Mouse (Mus musculus): ENCODE measurements at regions not wholly inside any gene's neighbourhood (a gene's known extent, or its start where the extent isn't known, plus 50 kb on each side); places are given as distances from the start of the nearest gene placed in this dataset.
"Not testable (repeated sequence)": the region's sequence is repeated elsewhere in the genome, so short reads cannot be mapped to it uniquely, and the experiment has no call there.

DNA sequence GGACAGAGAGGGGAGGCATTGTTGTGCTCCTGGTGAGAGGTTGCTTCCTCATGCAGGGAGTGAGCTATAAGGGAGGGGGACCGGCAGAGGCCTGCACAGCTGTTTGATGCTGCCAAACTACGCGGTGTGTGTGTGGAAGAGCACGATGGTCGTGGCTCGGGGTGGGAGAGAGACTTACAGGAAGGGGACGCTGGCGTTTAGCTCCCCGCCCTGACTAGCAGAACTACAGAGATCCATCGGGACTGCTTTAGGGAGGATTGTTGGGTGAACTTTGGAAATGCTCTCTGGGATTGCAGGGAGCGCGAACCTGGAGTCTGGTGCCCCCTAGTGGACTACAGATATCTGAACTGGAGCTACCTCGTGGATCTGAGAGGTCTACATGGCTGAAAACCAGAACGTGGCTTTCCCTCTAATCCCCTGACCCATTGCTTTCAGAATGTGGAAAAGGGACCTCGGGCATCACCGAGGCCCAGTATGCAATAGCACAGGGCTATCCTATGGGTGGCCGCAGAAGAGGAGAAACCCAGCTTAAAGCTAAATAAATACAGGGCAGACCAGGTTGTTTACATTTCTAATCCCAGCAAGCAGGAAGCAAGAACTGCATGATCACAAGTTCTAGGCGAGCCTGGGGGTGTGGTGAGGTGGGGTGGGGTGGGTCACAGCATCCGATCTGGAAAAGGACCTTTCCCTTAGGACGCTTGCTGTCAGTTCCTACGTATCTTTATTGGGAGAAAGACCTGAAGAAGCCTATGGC is 57.2 kb upstream of the AU015836 start:
- H3K9me3 ChIP-seq (replicated peaks), result no peaks in the 10 kb centered on the region
- peak; percentile 15; the same call in 1 of the 2 replicates for ATAC-seq (ENCODE audit: extremely low read depth, insufficient number of reproducible peaks, low FRiP score, poor library complexity, severe bottlenecking)
- H3K27me3 ChIP-seq (ENCODE audit: insufficient read depth, low read length), result no peaks in the 10 kb centered on the region
- H3K4me1 ChIP-seq (ENCODE audit: insufficient read depth, low read depth, low read length), result peaks cover 28% of the 10 kb centered on the region
- H3K4me3 ChIP-seq (ENCODE audit: low read depth, low read length), result peak overlapping the region; percentile 50; the same call in 1 of the 2 replicates
- no peak for DNase-seq (ENCODE audit: low spot score)
- H3K36me3 ChIP-seq (replicated peaks), result no peaks in the 10 kb centered on the region
- TF ChIP-seq CTCF (IDR thresholded peaks at IDR 0.05; ENCODE audit: low read depth, low read length), result peak; percentile 50; the same call in 1 of the 2 replicates
- TF ChIP-seq GATA1 (IDR thresholded peaks at IDR 0.05; ENCODE audit: borderline replicate concordance, low read length), result no peak

DNA sequence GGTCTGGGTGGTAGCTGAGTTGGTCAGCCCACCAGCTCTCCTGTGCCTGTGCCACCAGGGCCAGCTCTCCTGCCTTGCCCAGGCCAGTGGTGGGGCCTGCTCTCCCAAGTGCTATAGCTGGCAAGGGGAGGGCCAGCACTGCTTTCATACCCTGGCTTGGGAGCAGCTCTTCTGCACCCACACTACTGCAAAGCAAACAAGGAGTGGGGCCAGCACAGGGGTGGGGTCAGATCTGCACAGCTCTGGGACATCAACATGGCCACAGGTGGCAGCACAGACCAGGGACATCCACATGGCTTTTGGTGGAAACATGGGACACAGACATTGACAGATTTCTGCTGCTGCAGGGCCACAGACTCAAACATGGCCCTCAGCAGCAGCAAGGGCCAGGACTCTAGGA is 52.9 kb upstream of the AU015836 start:
- Histone ChIP-seq H3K9me3 (replicated peaks) (no peaks in the 10 kb centered on the region), H3K4me1 (ENCODE audit: insufficient read depth, low read depth, low read length) (peaks cover 26% of the 10 kb centered on the region), H3K27me3 (ENCODE audit: insufficient read depth, low read length) (peaks cover 5% of the 10 kb centered on the region; the same call in 1 of the 2 replicates), H3K4me3 (ENCODE audit: low read depth, low read length) (no peak overlapping the region), H3K36me3 (replicated peaks) (no peaks in the 10 kb centered on the region)
- no peak for TF ChIP-seq GATA2 (IDR thresholded peaks at IDR 0.05; ENCODE audit: borderline replicate concordance, low read depth, low read length)
- TF ChIP-seq TAL1 (conservative IDR thresholded peaks at IDR 0.05; ENCODE audit: low read depth, low read length), result no peak
- TF ChIP-seq GATA1 (IDR thresholded peaks at IDR 0.05; ENCODE audit: borderline replicate concordance, low read length), result no peak
- no peak for TF ChIP-seq CTCF (IDR thresholded peaks at IDR 0.05; ENCODE audit: low read depth, low read length)
- TF ChIP-seq POLR2AphosphoS5 (IDR thresholded peaks at IDR 0.05; ENCODE audit: insufficient replicate concordance, low read depth, low read length), result no peak
- no peak for DNase-seq (ENCODE audit: low spot score)
- no peak for ATAC-seq (ENCODE audit: extremely low read depth, insufficient number of reproducible peaks, low FRiP score, poor library complexity, severe bottlenecking)

DNA sequence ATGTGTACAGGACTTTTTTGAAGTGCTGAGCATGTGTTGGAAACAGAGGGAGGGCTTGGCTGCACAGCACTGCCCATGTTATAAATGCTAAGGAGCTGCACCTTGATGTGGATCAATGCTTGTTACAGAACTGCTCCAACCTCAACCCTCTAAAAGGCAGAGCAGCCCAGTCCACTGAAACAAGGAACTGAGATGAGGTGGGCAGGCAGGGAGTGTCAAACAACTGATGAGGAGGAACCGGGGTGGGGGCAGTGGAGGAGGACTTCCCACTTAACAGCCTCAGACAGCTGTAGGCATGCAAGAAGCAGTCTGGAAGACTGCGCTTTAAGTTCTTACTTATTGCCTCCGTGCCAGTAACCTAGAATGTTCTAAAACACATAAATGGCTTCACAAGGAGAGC is 51.1 kb upstream of the AU015836 start:
- not testable (repeated sequence) for H3K27me3 ChIP-seq (ENCODE audit: insufficient read depth, low read length); DNase-seq (ENCODE audit: low spot score); H3K9me3 ChIP-seq (replicated peaks); ATAC-seq (ENCODE audit: extremely low read depth, insufficient number of reproducible peaks, low FRiP score, poor library complexity, severe bottlenecking); H3K4me3 ChIP-seq (ENCODE audit: low read depth, low read length); H3K36me3 ChIP-seq (replicated peaks)
- H3K4me1 ChIP-seq (ENCODE audit: insufficient read depth, low read depth, low read length), result peaks cover 14% of the 10 kb centered on the region
